Mouse (Mus musculus) limb, embryonic 11.5 days (tissue): ENCODE measurements at regions not wholly inside any gene's neighbourhood (a gene's known extent, or its start where the extent isn't known, plus 50 kb on each side); places are given as distances from the start of the nearest gene placed in this dataset.
"Not testable (repeated sequence)": the region's sequence is repeated elsewhere in the genome, so short reads cannot be mapped to it uniquely, and the experiment has no call there.

Experiments
- ATAC-seq: fragments of 200-750 bp; cut with Nextera tagmentation; 2 replicates; pipeline ENCODE4 v1.8.0; 2017; ENCODE audit warnings: low read depth; ENCODE audit not compliant: insufficient number of reproducible peaks, low FRiP score, low TSS enrichment
- DNase-seq: peaks from one replicate; pipeline ENCODE4 v3.0.0-alpha.2; 2015; ENCODE audit warnings: low spot score
- H3K27ac ChIP-seq: fragments of 300-500 bp; sonication (generic); replicated peaks from 2 replicates; pipeline ENCODE4 v1.5.1; 2014; ENCODE audit warnings: low read depth, mild to moderate bottlenecking, low read length
- H3K27me3 ChIP-seq: fragments of 300-500 bp; sonication (generic); 2 replicates; pipeline ENCODE4 v1.6.1; 2014; ENCODE audit warnings: mild to moderate bottlenecking, low read length, mixed read lengths; ENCODE audit not compliant: control insufficient read depth, insufficient read depth
- H3K36me3 ChIP-seq: fragments of 300-500 bp; sonication (generic); 2 replicates; pipeline ENCODE4 v1.6.1; 2014; ENCODE audit warnings: mild to moderate bottlenecking, low read length, moderate library complexity, mixed read lengths; ENCODE audit not compliant: control insufficient read depth, insufficient read depth
- H3K4me1 ChIP-seq: fragments of 300-500 bp; sonication (generic); 2 replicates; pipeline ENCODE4 v1.6.1; 2014; ENCODE audit warnings: low read length, mixed read lengths; ENCODE audit not compliant: control insufficient read depth, insufficient read depth
- H3K4me2 ChIP-seq: fragments of 300-500 bp; sonication (generic); 2 replicates; pipeline ENCODE4 v1.6.1; 2014; ENCODE audit warnings: low read depth, mild to moderate bottlenecking, moderate library complexity; ENCODE audit not compliant: severe bottlenecking
- H3K4me3 ChIP-seq: fragments of 300-500 bp; sonication (generic); 2 replicates; pipeline ENCODE4 v1.5.1; 2014; ENCODE audit warnings: low read depth, low read length
- H3K9ac ChIP-seq: fragments of 300-500 bp; sonication (generic); 2 replicates; pipeline ENCODE4 v1.6.1; 2014; ENCODE audit warnings: mild to moderate bottlenecking, low read length
- H3K9me3 ChIP-seq: fragments of 300-500 bp; sonication (generic); 2 replicates; pipeline ENCODE4 v1.6.1; 2016; ENCODE audit warnings: low read length; ENCODE audit not compliant: control insufficient read depth
- WGBS: fragments of 180-500 bp; shearing (Covaris S2); extraction: QIAGEN DNeasy Blood & Tissue Kit; methylation state at CpG from one replicate; pipeline ENCODE4 v1.1.7; 2014; 5-methylcytosine and 5-hydroxymethylcytosine counted together

DNA sequence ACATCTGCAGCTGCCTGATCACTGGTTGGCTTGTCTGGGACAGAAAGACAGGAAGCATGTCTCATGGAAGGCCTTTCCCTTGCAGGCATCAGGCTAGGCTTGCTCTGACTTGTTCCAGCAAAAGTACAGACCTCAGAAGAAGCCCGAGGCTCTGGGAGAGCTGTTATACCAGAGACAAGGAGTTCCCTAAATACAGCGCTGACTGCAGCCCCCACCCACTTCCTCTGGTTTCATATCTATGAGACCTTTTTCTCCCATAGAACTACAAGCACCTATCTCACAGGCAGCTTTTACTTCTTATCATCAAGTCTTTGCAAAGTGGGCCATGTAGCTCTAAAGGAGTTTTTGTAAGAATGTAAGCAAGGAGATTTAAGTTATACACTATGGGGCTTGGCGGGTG is 312.2 kb upstream of the Vmn1r3 start:
- no CpG with 5 or more reads among the region's 3 CpGs for WGBS
- not testable (repeated sequence) for ATAC-seq

DNA sequence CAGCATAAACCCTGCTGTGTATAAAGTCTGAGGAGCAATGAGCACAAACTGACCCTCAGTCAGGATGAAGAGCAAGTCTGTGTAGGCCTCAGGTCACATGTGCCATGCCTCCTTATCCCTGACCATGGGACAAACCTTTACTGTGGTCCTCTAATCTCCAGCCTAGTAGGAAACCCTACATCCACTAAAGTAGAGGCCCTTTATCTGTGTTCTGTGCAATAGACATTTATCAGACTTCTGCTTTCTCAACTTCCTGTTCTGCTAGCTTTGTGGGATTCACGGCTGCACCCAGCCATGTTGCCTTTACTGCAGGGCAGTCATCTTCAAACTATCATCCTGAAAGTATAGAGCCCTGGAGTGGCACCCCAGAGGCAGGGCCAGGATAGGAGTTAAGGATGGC is 310.8 kb upstream of the Vmn1r3 start:
- H3K4me1 ChIP-seq, H3K9me3 ChIP-seq, H3K4me3 ChIP-seq, H3K36me3 ChIP-seq, H3K27me3 ChIP-seq, H3K9ac ChIP-seq, H3K27ac ChIP-seq, DNase-seq, ATAC-seq, H3K4me2 ChIP-seq: not testable (repeated sequence)
- 89% methylated on average over 1 of the region's 1 CpGs for WGBS

More for the DNA sequence above, 312.2 kb upstream of the Vmn1r3 start:
- H3K4me2 ChIP-seq, H3K9ac ChIP-seq, H3K9me3 ChIP-seq, H3K27me3 ChIP-seq, H3K4me1 ChIP-seq, H3K27ac ChIP-seq, DNase-seq, H3K36me3 ChIP-seq, H3K4me3 ChIP-seq: not testable (repeated sequence)

DNA sequence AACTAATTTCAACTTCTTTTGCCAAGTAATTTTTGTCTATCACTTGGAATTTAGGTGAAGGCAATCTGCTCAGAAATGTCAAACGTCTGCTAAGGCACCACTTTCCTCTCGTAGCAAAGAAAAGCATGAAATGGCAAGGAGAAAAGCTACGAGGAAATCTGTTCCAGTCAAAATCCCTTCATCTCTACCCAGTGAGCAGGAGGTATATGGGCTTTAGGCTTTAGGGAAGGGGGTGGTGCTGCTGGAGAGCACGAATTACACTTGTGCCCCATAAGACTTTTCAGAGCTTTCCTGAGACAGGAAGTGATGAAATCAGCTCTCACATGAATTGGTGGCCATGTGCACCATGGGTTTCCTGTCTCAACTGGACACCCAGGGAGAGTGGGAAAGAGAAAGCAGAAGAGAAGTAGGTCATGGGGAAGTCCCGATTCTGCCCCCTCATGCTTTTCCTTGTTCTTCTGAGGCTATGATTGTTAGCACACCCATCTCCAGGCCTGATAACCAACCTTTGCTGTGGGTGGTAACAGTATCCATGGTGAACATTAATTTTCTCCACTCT is 309.0 kb upstream of the Vmn1r3 start:
- H3K9me3 ChIP-seq, H3K9ac ChIP-seq, H3K4me1 ChIP-seq, H3K36me3 ChIP-seq, H3K4me3 ChIP-seq, ATAC-seq, H3K27ac ChIP-seq, H3K4me2 ChIP-seq, DNase-seq, H3K27me3 ChIP-seq: not testable (repeated sequence)
- no CpG with 5 or more reads among the region's 5 CpGs for WGBS

DNA sequence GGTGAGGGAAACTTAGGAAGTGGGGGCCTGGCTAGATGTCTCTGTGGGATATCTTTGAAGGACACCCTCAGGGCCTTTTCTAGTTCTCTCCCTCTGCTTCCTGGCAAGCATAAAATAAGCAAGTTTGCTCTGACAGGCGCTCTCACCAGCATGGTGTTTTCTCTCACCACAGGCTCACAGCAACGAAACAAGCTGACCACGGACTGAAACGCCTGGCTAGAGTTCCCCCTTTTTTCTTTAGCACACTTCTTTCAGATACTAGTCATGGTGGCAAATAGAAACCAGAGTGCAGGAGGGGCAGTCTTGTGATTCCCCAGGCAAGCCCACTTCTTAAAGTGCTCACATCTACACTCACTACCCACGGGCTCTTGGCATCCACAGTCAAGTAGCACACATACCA is 305.7 kb upstream of the Vmn1r3 start:
- not testable (repeated sequence) for ATAC-seq, H3K36me3 ChIP-seq, H3K9me3 ChIP-seq, H3K27ac ChIP-seq, H3K9ac ChIP-seq, H3K4me1 ChIP-seq, H3K4me3 ChIP-seq, H3K27me3 ChIP-seq, H3K4me2 ChIP-seq, DNase-seq
- WGBS, result no CpG with 5 or more reads among the region's 5 CpGs

DNA sequence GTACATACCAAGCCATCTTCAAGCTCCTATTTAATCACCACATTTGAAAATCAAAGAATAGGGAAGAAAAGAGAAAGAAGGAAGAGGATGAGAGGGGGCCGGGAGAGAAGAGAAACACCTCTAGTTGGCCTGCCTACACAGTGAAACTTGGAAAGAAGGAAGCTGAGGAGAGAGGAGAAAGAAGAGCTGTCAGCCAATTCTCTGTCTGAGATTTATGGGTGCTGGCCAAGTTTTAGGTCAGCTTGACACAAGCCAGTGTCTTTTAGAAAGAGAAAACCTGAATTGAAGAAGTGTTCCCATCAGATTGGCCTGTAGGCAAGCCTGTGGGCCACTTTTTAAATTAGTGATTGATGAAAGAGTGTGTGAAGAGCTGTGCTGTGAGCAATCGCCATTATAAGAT is 296.9 kb upstream of the Vmn1r3 start:
- Histone ChIP-seq H3K4me3 (no peak overlapping the region), H3K27ac (no peak overlapping the region), H3K4me1 (no peaks in the 10 kb centered on the region), H3K9ac (no peak overlapping the region), H3K9me3 (no peaks in the 10 kb centered on the region), H3K36me3 (no peaks in the 10 kb centered on the region), H3K4me2 (no peak overlapping the region), H3K27me3 (no peaks in the 10 kb centered on the region)
- DNase-seq (no peak), ATAC-seq (no peak)
- WGBS, result 90% methylated on average over 2 of the region's 2 CpGs

DNA sequence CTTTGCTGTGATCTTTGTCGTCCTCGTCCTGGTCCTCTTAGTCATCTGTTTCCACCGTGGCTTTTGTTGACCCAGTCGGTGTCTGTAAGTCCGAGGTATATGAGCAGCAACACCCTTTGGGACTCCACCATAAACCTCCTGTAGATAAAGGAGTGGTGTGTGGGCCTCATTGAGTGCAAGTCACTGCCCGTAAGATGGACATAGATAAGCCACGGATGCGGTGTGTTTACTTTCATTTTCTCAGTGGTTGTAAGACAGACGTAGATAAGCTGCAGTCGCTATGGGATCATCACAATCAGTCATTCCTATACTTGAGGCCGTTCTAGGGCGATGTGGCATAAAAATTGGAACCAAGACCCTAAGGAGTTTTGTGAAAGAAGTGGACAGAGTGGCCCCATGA is 271.6 kb upstream of the Vmn1r3 start:
- no peaks in the 10 kb centered on the region for H3K36me3 ChIP-seq
- ATAC-seq, result no peak
- no peak for DNase-seq
- H3K4me1 ChIP-seq, result no peaks in the 10 kb centered on the region
- no peak overlapping the region for H3K4me3 ChIP-seq
- WGBS, result 94% methylated on average over 12 of the region's 12 CpGs
- no peak overlapping the region for H3K4me2 ChIP-seq
- no peak overlapping the region for H3K9ac ChIP-seq
- H3K9me3 ChIP-seq, result no peaks in the 10 kb centered on the region
- H3K27ac ChIP-seq, result no peak overlapping the region
- H3K27me3 ChIP-seq, result no peaks in the 10 kb centered on the region

DNA sequence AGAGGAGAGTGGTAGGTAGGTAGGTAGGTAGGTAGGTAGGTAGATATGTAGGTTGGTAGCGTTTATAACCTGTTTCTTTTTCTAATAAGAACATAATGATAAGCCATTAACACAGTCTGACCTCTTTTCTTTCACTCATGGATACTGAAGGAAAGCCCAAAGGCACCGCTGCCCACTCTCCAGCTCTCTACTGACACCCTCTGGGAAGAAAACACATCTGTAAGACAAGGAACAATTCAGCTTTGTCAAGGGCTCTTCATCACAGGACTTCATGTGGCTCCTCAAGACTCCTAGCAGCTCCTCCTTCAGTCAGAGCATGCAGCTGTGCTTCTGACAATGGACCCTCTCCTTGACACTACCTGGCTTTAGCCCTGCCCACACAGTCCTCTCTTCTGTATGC is 252.2 kb upstream of the Vmn1r3 start:
- not testable (repeated sequence) for H3K27ac ChIP-seq, DNase-seq, ATAC-seq, H3K9me3 ChIP-seq, H3K36me3 ChIP-seq, H3K4me1 ChIP-seq, H3K9ac ChIP-seq, H3K4me2 ChIP-seq, H3K4me3 ChIP-seq, H3K27me3 ChIP-seq
- WGBS, result 83% methylated on average over 2 of the region's 2 CpGs

DNA sequence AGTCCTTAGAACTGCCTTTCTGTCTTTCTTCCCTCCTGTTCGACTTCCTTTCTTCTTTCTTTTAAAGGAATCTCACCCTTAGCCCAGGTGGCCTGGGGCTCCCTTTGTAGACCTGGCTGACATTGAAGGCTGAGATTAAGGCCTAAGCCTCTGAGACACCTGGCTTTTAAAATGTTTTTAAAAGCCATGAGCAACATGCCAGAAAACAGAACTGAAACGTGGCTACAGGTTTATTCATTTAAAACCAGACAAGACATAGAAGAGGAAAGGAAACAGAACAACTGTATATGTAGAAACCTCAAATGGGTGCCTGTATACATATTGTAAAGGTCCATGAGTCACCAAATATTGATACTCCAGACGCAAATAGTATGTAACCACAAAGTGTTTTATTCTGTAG is 242.8 kb upstream of the Vmn1r3 start:
- H3K4me1 ChIP-seq, result no peaks in the 10 kb centered on the region
- WGBS, result 60% methylated on average over 3 of the region's 3 CpGs
- H3K4me2 ChIP-seq, result no peak overlapping the region
- H3K27ac ChIP-seq, result no peak overlapping the region
- no peaks in the 10 kb centered on the region for H3K9me3 ChIP-seq
- no peaks in the 10 kb centered on the region for H3K36me3 ChIP-seq
- DNase-seq, result no peak
- ATAC-seq, result no peak
- H3K27me3 ChIP-seq, result no peaks in the 10 kb centered on the region
- H3K9ac ChIP-seq, result no peak overlapping the region
- H3K4me3 ChIP-seq, result no peak overlapping the region

DNA sequence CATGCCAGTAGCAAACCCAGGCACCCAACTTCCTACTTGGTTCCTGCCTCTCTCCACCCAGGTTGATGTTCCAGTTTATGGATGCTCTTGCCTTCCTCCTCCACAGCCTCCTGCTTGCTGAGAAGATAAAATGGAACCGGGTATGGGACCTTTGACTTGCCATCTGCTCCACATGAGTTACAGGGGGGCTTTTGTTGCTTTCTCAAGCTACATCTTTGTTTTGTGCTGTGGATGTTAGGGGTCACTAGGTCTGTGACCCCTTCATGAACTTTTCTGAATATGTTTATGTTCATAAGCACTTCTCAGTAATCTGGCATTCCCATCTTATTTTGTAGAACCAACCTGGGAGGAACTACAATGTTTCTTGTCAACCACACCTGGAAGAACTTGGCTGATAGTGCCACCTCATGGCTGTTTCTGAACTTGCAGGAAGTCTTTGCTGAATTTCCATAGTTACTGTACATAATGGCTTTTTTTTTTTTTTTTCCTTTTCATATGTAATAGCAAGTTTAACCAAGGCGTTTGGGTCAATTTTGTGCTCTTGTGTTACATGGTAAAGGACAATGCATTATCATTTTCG is 234.9 kb upstream of the Vmn1r3 start:
- 36% methylated on average over 3 of the region's 3 CpGs for WGBS
- no peak overlapping the region for H3K4me3 ChIP-seq
- ATAC-seq, result no peak
- H3K4me1 ChIP-seq, result no peaks in the 10 kb centered on the region
- no peak overlapping the region for H3K9ac ChIP-seq
- H3K9me3 ChIP-seq, result no peaks in the 10 kb centered on the region
- no peaks in the 10 kb centered on the region for H3K27me3 ChIP-seq
- H3K36me3 ChIP-seq, result no peaks in the 10 kb centered on the region
- H3K27ac ChIP-seq, result no peak overlapping the region
- no peak overlapping the region for H3K4me2 ChIP-seq
- DNase-seq, result peak; percentile 68
